Mouse (Mus musculus): ENCODE measurements at regions not wholly inside any gene's neighbourhood (a gene's known extent, or its start where the extent isn't known, plus 50 kb on each side); places are given as distances from the start of the nearest gene placed in this dataset.

- no peak for DNase-seq (ENCODE audit: low spot score in 2 of 2)
Observed at GRCm38 (mm10) chr2:135582341-135582740, 76.5 kb upstream of the Plcb4 start.

- DNase-seq (ENCODE audit: low spot score in 2 of 2) = no peak
Observed at GRCm38 (mm10) chr2:135606306-135606705, 52.5 kb upstream of the Plcb4 start.

Data from layer of hippocampus, postnatal 14 days (tissue).